Mouse (Mus musculus) cerebellum, adult 9-10 months (tissue): ENCODE data around the gene Tmem236.

Source experiments
- DNase-seq: peaks from one replicate; pipeline ENCODE4 v3.0.0; 2022

Gene Tmem236

GRCm38 (mm10) chr2:14258345-14258850, 84.1 kb downstream of the Tmem236 start:
- DNase-seq = no peak

- DNase-seq = no peak
Measured at GRCm38 (mm10) chr2:14262090-14262489, 87.8 kb downstream of the Tmem236 start.

GRCm38 (mm10) chr2:14269160-14269559, 94.8 kb downstream of the Tmem236 start:
- DNase-seq = no peak
